Mouse (Mus musculus): ENCODE measurements around the gene Tktl1. TPM values are rescaled to one million over a fixed set of nuclear protein-coding genes. Genes with fewer than 3 reads are reported as not detected.

Tktl1 gene
- total RNA-seq, 2 experiments from 2014 or later, result not detected

- DNase-seq, result no peak
- intact Hi-C loops (cut with DNase I), result no loop called here
Measured at GRCm38 (mm10) chrX:74254888-74255565, 78.0 kb downstream of the Tktl1 start.

GRCm38 (mm10) chrX:74257746-74258145, 80.7 kb downstream of the Tktl1 start:
- intact Hi-C loops (cut with DNase I), result no loop called here
- no peak for DNase-seq

Other genes starting within 250 kb of the Tktl1 start
- 1 to 10 TPM; 3.3 to 5.4 TPM for gene Renbp, start 246.4 kb upstream of the Tktl1 start, total RNA-seq (2021)
- 10 to 100 TPM; 89.1 to 93.4 TPM for gene Hcfc1, start 210.9 kb upstream of the Tktl1 start, total RNA-seq (2021)
- 10 to 100 TPM; 45.2 to 50.7 TPM for gene Irak1, start 153.3 kb upstream of the Tktl1 start, total RNA-seq (2021)
- gene Opn1mw, start 49.8 kb upstream of the Tktl1 start, total RNA-seq (2021), result not detected
- 10 to 100 TPM; 81.8 to 88.9 TPM for gene Mecp2, start 41.9 kb upstream of the Tktl1 start, total RNA-seq (2021)
- not detected for gene Tex28, start 9.4 kb upstream of the Tktl1 start, total RNA-seq (2021)
- gene Flna, start 72.6 kb downstream of the Tktl1 start, total RNA-seq (2021), result 100 to 1,000 TPM; 434 to 445 TPM
- gene Emd, start 77.4 kb downstream of the Tktl1 start, total RNA-seq (2021), result 10 to 100 TPM; 48.2 to 52.3 TPM
- 100 to 1,000 TPM; 264 to 422 TPM for gene Rpl10, start 93.6 kb downstream of the Tktl1 start, total RNA-seq (2021)
- 10 to 100 TPM; 54.8 to 57.4 TPM for gene Taz, start 104.7 kb downstream of the Tktl1 start, total RNA-seq (2021)
- 1 to 10 TPM; 2.5 to 5.0 TPM for gene Dnase1l1, start 105.1 kb downstream of the Tktl1 start, total RNA-seq (2021)
- 100 to 1,000 TPM; 228 to 244 TPM for gene Atp6ap1, start 119.8 kb downstream of the Tktl1 start, total RNA-seq (2021)
- gene Gdi1, start 127.7 kb downstream of the Tktl1 start, total RNA-seq (2021), result 100 to 1,000 TPM; 745 to 773 TPM
- gene Fam50a, start 135.8 kb downstream of the Tktl1 start, total RNA-seq (2021), result 10 to 100 TPM; 45.7 to 49.8 TPM
- gene Plxna3, start 151.8 kb downstream of the Tktl1 start, total RNA-seq (2021), result 100 to 1,000 TPM; 172 to 190 TPM
- gene Lage3, start 176.4 kb downstream of the Tktl1 start, total RNA-seq (2021), result 10 to 100 TPM; 34.2 to 34.5 TPM
- gene Ubl4a, start 196.0 kb downstream of the Tktl1 start, total RNA-seq (2021), result 10 to 100 TPM; 43.2 to 48.8 TPM
- gene Slc10a3, start 196.1 kb downstream of the Tktl1 start, total RNA-seq (2021), result 1 to 10 TPM; 2.7 to 3.8 TPM
- 10 to 100 TPM; 20.4 to 22.2 TPM for gene Fam3a, start 216.0 kb downstream of the Tktl1 start, total RNA-seq (2021)
- gene Ikbkg, start 216.0 kb downstream of the Tktl1 start, total RNA-seq (2021), result 10 to 100 TPM; 25.9 to 34.0 TPM